Mouse (Mus musculus): ENCODE results near the gene Farp2. TPM values are rescaled to one million over a fixed set of nuclear protein-coding genes. Genes with fewer than 3 reads are reported as not detected.

The Farp2 gene
- polyA plus RNA-seq, 1 experiment = 10.4 TPM

- no peaks in the 10 kb centered on the region for H3K36me3 ChIP-seq (ENCODE audit: control insufficient read depth, insufficient read depth, low read length)
- H3K4me1 ChIP-seq (ENCODE audit: control insufficient read depth, insufficient read depth, low read length) = no peaks in the 10 kb centered on the region
- H3K27me3 ChIP-seq (replicated peaks; ENCODE audit: control insufficient read depth, insufficient read depth, low read length) = no peaks in the 10 kb centered on the region
- no peak for DNase-seq
- H3K27ac ChIP-seq (ENCODE audit: insufficient read depth, low read depth, low read length) = no peak overlapping the region
- no peak overlapping the region for H3K4me3 ChIP-seq (ENCODE audit: insufficient read depth, low read depth, low read length)
- WGBS = 87% methylated on average over 4 of the region's 4 CpGs
- TF ChIP-seq POLR2A (IDR thresholded peaks at IDR 0.05; ENCODE audit: low read depth, low read length) (no peak), CTCF (conservative IDR thresholded peaks at IDR 0.05; ENCODE audit: insufficient read depth, insufficient read length, low read depth, low read length) (no peak)
Observed at GRCm38 (mm10) chr1:93608696-93609245, 96.9 kb downstream of the Farp2 start.

DNA sequence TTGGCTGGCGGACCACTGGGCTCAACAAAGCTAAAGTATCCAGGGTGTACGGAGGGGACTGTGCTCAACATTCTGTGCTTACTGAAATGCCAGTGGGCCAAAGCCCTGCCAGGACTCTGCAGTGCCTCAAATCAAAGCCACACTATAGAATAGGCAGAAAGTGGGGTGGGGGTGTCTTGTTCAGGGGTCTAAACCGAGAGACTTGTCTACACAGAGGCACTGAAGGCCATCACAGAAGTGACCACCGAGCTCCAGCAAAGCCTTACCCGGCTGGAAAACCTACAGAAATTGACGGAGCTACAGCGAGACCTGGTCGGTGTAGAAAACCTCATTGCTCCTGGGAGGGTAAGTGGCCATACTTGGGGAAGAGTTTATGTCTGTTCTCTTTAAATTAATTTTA lies 97.9 kb downstream of the Farp2 start:
- H3K27me3 ChIP-seq (replicated peaks; ENCODE audit: control insufficient read depth, insufficient read depth, low read length) = no peaks in the 10 kb centered on the region
- H3K4me1 ChIP-seq (ENCODE audit: control insufficient read depth, insufficient read depth, low read length) = no peaks in the 10 kb centered on the region
- no peak overlapping the region for H3K4me3 ChIP-seq (ENCODE audit: insufficient read depth, low read depth, low read length)
- no peak overlapping the region for H3K27ac ChIP-seq (ENCODE audit: insufficient read depth, low read depth, low read length)
- DNase-seq = no peak
- no peaks in the 10 kb centered on the region for H3K36me3 ChIP-seq (ENCODE audit: control insufficient read depth, insufficient read depth, low read length)
- WGBS = 92% methylated on average over 8 of the region's 8 CpGs
- TF ChIP-seq CTCF (conservative IDR thresholded peaks at IDR 0.05; ENCODE audit: insufficient read depth, insufficient read length, low read depth, low read length) (no peak), POLR2A (IDR thresholded peaks at IDR 0.05; ENCODE audit: low read depth, low read length) (no peak)

GRCm38 (mm10) chr1:93618059-93618748 lies 106.3 kb downstream of the Farp2 start:
- WGBS = 70% methylated on average over 4 of the region's 4 CpGs
- DNase-seq = peak; percentile 54
- H3K4me1 ChIP-seq (ENCODE audit: control insufficient read depth, insufficient read depth, low read length) = no peaks in the 10 kb centered on the region
- no peak overlapping the region for H3K4me3 ChIP-seq (ENCODE audit: insufficient read depth, low read depth, low read length)
- peak overlapping the region; percentile 34; the same call in 1 of the 2 replicates for H3K27ac ChIP-seq (ENCODE audit: insufficient read depth, low read depth, low read length)
- H3K27me3 ChIP-seq (replicated peaks; ENCODE audit: control insufficient read depth, insufficient read depth, low read length) = no peaks in the 10 kb centered on the region
- H3K36me3 ChIP-seq (ENCODE audit: control insufficient read depth, insufficient read depth, low read length) = no peaks in the 10 kb centered on the region; the same call in 1 of the 2 replicates
- TF ChIP-seq CTCF (conservative IDR thresholded peaks at IDR 0.05; ENCODE audit: insufficient read depth, insufficient read length, low read depth, low read length) (no peak), POLR2A (IDR thresholded peaks at IDR 0.05; ENCODE audit: low read depth, low read length) (no peak)

DNA sequence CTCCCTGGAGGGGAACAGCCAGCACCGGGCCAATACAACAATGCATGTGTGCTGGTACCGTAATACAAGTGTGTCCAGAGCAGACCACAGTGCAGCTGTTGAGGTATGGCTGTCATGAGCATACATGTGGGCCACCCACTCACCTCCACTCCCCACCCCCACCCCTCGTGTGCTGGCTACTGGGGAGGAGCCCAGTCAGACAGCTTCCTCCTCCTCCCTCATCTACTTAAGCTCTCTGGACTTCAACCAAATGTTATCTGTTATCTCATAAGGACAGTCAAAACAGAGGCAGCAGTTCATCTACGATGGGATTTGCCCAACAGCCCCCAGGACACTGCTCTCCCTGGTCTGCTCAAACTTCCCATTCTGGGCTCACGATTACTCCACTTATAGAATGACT lies 107.1 kb downstream of the Farp2 start:
- H3K4me1 ChIP-seq (ENCODE audit: control insufficient read depth, insufficient read depth, low read length) = no peaks in the 10 kb centered on the region
- H3K36me3 ChIP-seq (ENCODE audit: control insufficient read depth, insufficient read depth, low read length) = no peaks in the 10 kb centered on the region; the same call in 1 of the 2 replicates
- no peak for DNase-seq
- no peak overlapping the region for H3K27ac ChIP-seq (ENCODE audit: insufficient read depth, low read depth, low read length)
- no peaks in the 10 kb centered on the region for H3K27me3 ChIP-seq (replicated peaks; ENCODE audit: control insufficient read depth, insufficient read depth, low read length)
- TF ChIP-seq CTCF (conservative IDR thresholded peaks at IDR 0.05; ENCODE audit: insufficient read depth, insufficient read length, low read depth, low read length) (no peak), POLR2A (IDR thresholded peaks at IDR 0.05; ENCODE audit: low read depth, low read length) (no peak)
- 64% methylated on average over 5 of the region's 5 CpGs for WGBS
- H3K4me3 ChIP-seq (ENCODE audit: insufficient read depth, low read depth, low read length) = no peak overlapping the region

GRCm38 (mm10) chr1:93624502-93624901 lies 112.6 kb downstream of the Farp2 start:
- no peak for DNase-seq
- WGBS = 83% methylated on average over 1 of the region's 1 CpGs
- Histone ChIP-seq H3K27me3 (replicated peaks; ENCODE audit: control insufficient read depth, insufficient read depth, low read length) (no peaks in the 10 kb centered on the region), H3K4me3 (ENCODE audit: insufficient read depth, low read depth, low read length) (no peak overlapping the region), H3K4me1 (ENCODE audit: control insufficient read depth, insufficient read depth, low read length) (no peaks in the 10 kb centered on the region), H3K27ac (ENCODE audit: insufficient read depth, low read depth, low read length) (no peak overlapping the region), H3K36me3 (ENCODE audit: control insufficient read depth, insufficient read depth, low read length) (peaks cover 1% of the 10 kb centered on the region; the same call in 1 of the 2 replicates)
- TF ChIP-seq CTCF (conservative IDR thresholded peaks at IDR 0.05; ENCODE audit: insufficient read depth, insufficient read length, low read depth, low read length) = no peak
- TF ChIP-seq POLR2A (IDR thresholded peaks at IDR 0.05; ENCODE audit: low read depth, low read length) = no peak

DNA sequence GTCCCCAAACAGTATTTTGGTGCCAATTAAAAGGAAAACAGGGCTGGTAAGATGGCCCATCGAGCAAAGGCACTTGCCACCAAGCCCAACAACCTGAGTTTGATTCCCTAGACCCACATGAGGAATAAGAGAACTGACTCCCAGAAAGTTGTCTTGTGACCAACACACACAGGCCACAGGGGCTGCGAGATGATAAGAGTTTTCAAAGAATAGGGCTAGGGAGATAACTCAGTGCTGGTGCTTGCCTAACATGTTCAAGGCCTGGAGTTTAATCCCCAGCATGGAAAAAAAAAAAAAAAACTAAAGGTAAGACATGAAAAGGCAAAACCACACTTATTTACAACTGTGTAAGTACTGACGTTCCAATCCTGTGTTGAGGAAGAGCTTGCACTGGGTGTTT lies 118.9 kb downstream of the Farp2 start:
- peaks cover 5% of the 10 kb centered on the region; the same call in 1 of the 2 replicates for H3K4me1 ChIP-seq (ENCODE audit: control insufficient read depth, insufficient read depth, low read length)
- TF ChIP-seq POLR2A (IDR thresholded peaks at IDR 0.05; ENCODE audit: low read depth, low read length) (no peak), CTCF (conservative IDR thresholded peaks at IDR 0.05; ENCODE audit: insufficient read depth, insufficient read length, low read depth, low read length) (no peak)
- 89% methylated on average over 3 of the region's 3 CpGs for WGBS
- no peak overlapping the region for H3K27ac ChIP-seq (ENCODE audit: insufficient read depth, low read depth, low read length)
- no peaks in the 10 kb centered on the region for H3K27me3 ChIP-seq (replicated peaks; ENCODE audit: control insufficient read depth, insufficient read depth, low read length)
- H3K4me3 ChIP-seq (ENCODE audit: insufficient read depth, low read depth, low read length) = no peak overlapping the region
- DNase-seq = no peak
- 0 out of 2 replicates have a peak, but pooled peaks cover 1% of the 10 kb centered on the region for H3K36me3 ChIP-seq (ENCODE audit: control insufficient read depth, insufficient read depth, low read length)

DNA sequence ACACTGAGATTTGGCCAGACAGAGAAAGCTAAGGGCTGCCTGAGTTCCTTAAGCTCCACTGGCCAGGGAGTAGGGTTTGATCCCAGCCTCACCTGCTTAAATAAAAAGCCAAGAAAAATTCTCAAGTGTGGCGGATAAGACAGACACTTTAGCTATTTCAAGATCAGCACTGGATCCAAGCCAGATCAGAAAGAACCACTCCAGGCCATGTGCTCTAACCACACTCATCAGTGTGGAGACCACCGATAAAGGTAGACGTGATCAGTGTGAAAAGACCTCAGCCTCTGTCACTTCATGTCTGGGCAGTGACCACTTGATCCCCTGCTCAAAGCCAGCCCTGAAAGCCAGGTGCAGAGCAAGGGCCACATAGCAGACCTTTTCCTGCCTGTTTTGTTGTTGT lies 120.8 kb downstream of the Farp2 start:
- TF ChIP-seq CTCF (conservative IDR thresholded peaks at IDR 0.05; ENCODE audit: insufficient read depth, insufficient read length, low read depth, low read length) (no peak), POLR2A (IDR thresholded peaks at IDR 0.05; ENCODE audit: low read depth, low read length) (no peak)
- no peak for DNase-seq
- H3K27ac ChIP-seq (ENCODE audit: insufficient read depth, low read depth, low read length) = no peak overlapping the region
- 0 out of 2 replicates have a peak, but pooled peaks cover 1% of the 10 kb centered on the region for H3K36me3 ChIP-seq (ENCODE audit: control insufficient read depth, insufficient read depth, low read length)
- H3K4me1 ChIP-seq (ENCODE audit: control insufficient read depth, insufficient read depth, low read length) = peaks cover 5% of the 10 kb centered on the region; the same call in 1 of the 2 replicates
- no peaks in the 10 kb centered on the region for H3K27me3 ChIP-seq (replicated peaks; ENCODE audit: control insufficient read depth, insufficient read depth, low read length)
- WGBS = 81% methylated on average over 3 of the region's 3 CpGs
- H3K4me3 ChIP-seq (ENCODE audit: insufficient read depth, low read depth, low read length) = no peak overlapping the region

Data from kidney, adult 2 months (tissue).